In the genomic region with DNA sequence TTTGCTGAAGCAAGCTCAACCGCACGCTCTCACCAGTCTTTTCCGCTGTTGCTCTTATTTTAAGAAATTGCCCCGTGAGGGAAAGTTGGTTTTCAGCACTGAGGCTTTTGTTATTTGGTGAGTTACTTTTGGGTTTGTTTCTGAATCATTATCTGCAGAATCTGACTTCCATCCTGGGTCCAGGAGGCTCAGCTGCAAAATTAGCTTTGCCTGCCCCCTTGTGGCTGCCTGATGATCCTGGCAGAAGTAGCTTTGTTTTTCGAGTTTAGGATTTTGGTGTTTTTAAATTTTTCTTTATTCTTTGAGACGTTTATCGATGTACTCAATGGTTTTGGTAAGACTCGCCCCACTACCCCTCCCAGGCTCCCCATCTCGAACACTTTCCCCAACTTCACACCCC, we compare ENCODE assay signal across 7 mouse cellular contexts. TPM values are rescaled to one million over a fixed set of nuclear protein-coding genes. Genes with fewer than 3 reads are reported as not detected.
DNase-seq lines count a peak whose midpoint lies in the region; ATAC-seq and TF ChIP-seq lines count a peak whose summit lies in the region.

No protein-coding gene starts in this region.

- H3K27ac ChIP-seq in midbrain, embryonic 10.5 days (replicated peaks) = no peak overlapping the region
- no peak overlapping the region for H3K27ac ChIP-seq in midbrain, embryonic 15.5 days
- no peak overlapping the region for H3K27ac ChIP-seq in cortical plate, adult 2 months (ENCODE audit: insufficient read depth, low read length)

- TF ChIP-seq CTCF in cortical plate, adult 2 months (IDR thresholded peaks at IDR 0.05; ENCODE audit: extremely low read depth, insufficient read depth, low read length) = peak; percentile 89

- H3K4me2 ChIP-seq in midbrain, embryonic 15.5 days = no peak overlapping the region

- H3K9ac ChIP-seq in midbrain, embryonic 15.5 days = no peak overlapping the region

- 68% methylated on average over 9 of the region's 9 CpGs for whole genome bisulfite sequencing in midbrain, embryonic 10.5 days
- WGBS in midbrain, embryonic 15.5 days = 57% methylated on average over 9 of the region's 9 CpGs

- no peak for ATAC-seq in midbrain, embryonic 15.5 days (replicated peaks)

- no peaks in the 10 kb centered on the region for H3K27me3 ChIP-seq in midbrain, embryonic 10.5 days (ENCODE audit: low read depth, poor library complexity, severe bottlenecking)
- no peaks in the 10 kb centered on the region for H3K27me3 ChIP-seq in midbrain, embryonic 15.5 days (replicated peaks)

- DNase-seq in midbrain, embryonic 10.5 days (ENCODE audit: low spot score) = peak; percentile 43
- peak; percentile 78 for DNase-seq in adrenal gland, postnatal 10 days
- DNase-seq in kidney, postnatal 25 days = peak; percentile 63 to 75
- DNase-seq in lung, postnatal 10 days = peak; percentile 69
- DNase-seq in testis, postnatal 10 days (ENCODE audit: low spot score) = peak; percentile 80

- no peaks in the 10 kb centered on the region for H3K4me1 ChIP-seq in midbrain, embryonic 10.5 days
- H3K4me1 ChIP-seq in midbrain, embryonic 15.5 days = no peaks in the 10 kb centered on the region
- no peaks in the 10 kb centered on the region for H3K4me1 ChIP-seq in cortical plate, adult 2 months (ENCODE audit: control insufficient read depth, insufficient read depth, low read length)

- no peaks in the 10 kb centered on the region for H3K9me3 ChIP-seq in midbrain, embryonic 10.5 days (replicated peaks)
- H3K9me3 ChIP-seq in midbrain, embryonic 15.5 days = no peaks in the 10 kb centered on the region

- no peak overlapping the region for H3K4me3 ChIP-seq in midbrain, embryonic 10.5 days
- H3K4me3 ChIP-seq in midbrain, embryonic 15.5 days = no peak overlapping the region
- H3K4me3 ChIP-seq in cortical plate, adult 2 months (ENCODE audit: insufficient read depth, low read length) = no peak overlapping the region

- TF ChIP-seq POLR2A in cortical plate, adult 2 months (IDR thresholded peaks at IDR 0.05; ENCODE audit: extremely low read depth, insufficient read depth, low read length) = no peak

- H3K36me3 ChIP-seq in midbrain, embryonic 10.5 days = no peaks in the 10 kb centered on the region
- no peaks in the 10 kb centered on the region for H3K36me3 ChIP-seq in midbrain, embryonic 15.5 days (replicated peaks)

RNA-seq across cellular contexts. Expression of gene Oxgr1, which starts 18.9 kb away (rescaled TPM):
- polyA plus RNA-seq in midbrain, embryonic 10.5 days (2016; fragmentation: Nextera tagmentation; extraction: Ambion mirVana) = not detected in 2 replicates
- 0.04 TPM in 2 replicates for polyA plus RNA-seq in midbrain, embryonic 15.5 days (2015; fragmentation: Nextera tagmentation; extraction: Ambion mirVana)
- not detected for total RNA-seq in adrenal gland, postnatal 10 days (2021)
- polyA plus RNA-seq in cortical plate, adult 2 months (2012; rRNA removed) = 0.15 TPM in 2 replicates
